Mouse (Mus musculus) olfactory bulb, adult 2 months (tissue): ENCODE data around the gene Sp9. TPM values are rescaled to one million over a fixed set of nuclear protein-coding genes. Genes with fewer than 3 reads are reported as not detected.

Experiments
- H3K27ac ChIP-seq: fragments of 200-500 bp; 2 replicates; pipeline ENCODE4 v1.5.1; 2012; ENCODE audit warnings: low read depth, low read length; ENCODE audit not compliant: insufficient read depth
- H3K4me1 ChIP-seq: fragments of 200-500 bp; 2 replicates; pipeline ENCODE4 v1.6.1; 2012; ENCODE audit warnings: low read length; ENCODE audit not compliant: control insufficient read depth, insufficient read depth
- H3K4me3 ChIP-seq: fragments of 200-500 bp; 2 replicates; pipeline ENCODE4 v1.5.1; 2012; ENCODE audit warnings: mild to moderate bottlenecking, low read depth, low read length, moderate library complexity; ENCODE audit not compliant: insufficient read depth
- CTCF ChIP-seq: fragments of 200-500 bp; IDR thresholded peaks from 2 replicates; pipeline ENCODE4 v1.5.1; 2012; ENCODE audit warnings: low read depth, mild to moderate bottlenecking, low read length, moderate library complexity; ENCODE audit not compliant: insufficient read depth
- POLR2A ChIP-seq: fragments of 200-500 bp; IDR thresholded peaks from 2 replicates; pipeline ENCODE4 v1.6.1; 2012; ENCODE audit warnings: mild to moderate bottlenecking, low read depth, low read length, moderate library complexity; ENCODE audit not compliant: insufficient read depth
- WGBS: fragments of 180-500 bp; shearing (Covaris S2); methylation state at CpG from one replicate; pipeline ENCODE4 v1.1.7; 2018; 5-methylcytosine and 5-hydroxymethylcytosine counted together
- polyA plus RNA-seq: library from polyadenylated mRNA; stranded (reverse); fragments of >200 nt; gene quantifications from 2 replicates; pipeline ENCODE4 v1.2.4, GENCODE M21; 2012; ENCODE audit warnings: low replicate concordance; ENCODE audit not compliant: missing spikeins, insufficient read depth, insufficient read length

Sp9 gene
- polyA plus RNA-seq, 1 experiment = not detected

DNA sequence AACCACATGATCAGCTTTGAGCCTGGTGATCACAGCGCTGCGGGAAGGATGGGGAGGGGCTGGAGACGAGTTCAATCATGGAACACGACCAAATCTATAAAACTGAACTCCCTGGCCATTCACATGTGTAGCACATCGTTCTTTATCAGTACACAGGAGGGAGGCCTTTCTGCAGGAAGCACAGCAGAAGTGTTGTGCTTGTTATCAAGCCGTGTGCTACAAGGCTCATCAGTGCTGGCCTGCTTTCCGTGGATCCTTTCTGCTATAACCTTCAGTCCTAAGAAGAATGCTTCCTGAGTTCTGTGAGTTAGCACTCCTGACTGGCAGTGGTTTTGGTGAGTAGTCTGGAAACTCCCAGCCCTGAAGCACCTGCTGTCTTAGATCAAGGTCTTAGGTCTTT is 23.3 kb downstream of the Sp9 start:
- H3K4me3 ChIP-seq = no peak overlapping the region
- TF ChIP-seq POLR2A = no peak
- no peak for TF ChIP-seq CTCF
- 85% methylated on average over 7 of the region's 7 CpGs for WGBS
- H3K4me1 ChIP-seq = peaks cover 2% of the 10 kb centered on the region
- H3K27ac ChIP-seq = no peak overlapping the region

GRCm38 (mm10) chr2:73298154-73298553 is 26.4 kb downstream of the Sp9 start:
- 77% methylated on average over 7 of the region's 7 CpGs for WGBS
- Histone ChIP-seq H3K4me1 (no peaks in the 10 kb centered on the region), H3K27ac (no peak overlapping the region), H3K4me3 (no peak overlapping the region)
- TF ChIP-seq POLR2A = no peak
- TF ChIP-seq CTCF = no peak

DNA sequence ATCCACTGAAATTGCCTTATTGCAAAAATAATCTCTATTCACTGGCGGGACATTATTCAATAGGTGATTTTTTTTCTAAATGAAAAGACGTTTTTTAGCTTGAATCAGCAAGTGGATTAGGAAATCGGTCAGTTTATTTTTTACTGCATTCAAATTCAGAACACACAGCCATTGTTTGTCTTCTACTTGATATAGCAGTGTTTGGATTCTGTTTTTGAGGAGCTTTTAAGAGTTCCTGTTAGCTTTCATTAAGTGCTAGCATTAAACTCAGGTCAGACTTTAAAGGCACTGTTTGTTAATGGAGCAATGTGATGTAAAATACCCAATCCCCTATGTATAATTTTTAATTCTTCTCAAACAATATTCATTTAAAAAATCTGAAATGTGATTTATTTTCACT is 27.1 kb downstream of the Sp9 start:
- Histone ChIP-seq H3K4me1 (no peaks in the 10 kb centered on the region), H3K4me3 (no peak overlapping the region), H3K27ac (no peak overlapping the region)
- TF ChIP-seq CTCF (no peak), POLR2A (no peak)
- 40% methylated on average over 3 of the region's 3 CpGs for WGBS

GRCm38 (mm10) chr2:73301979-73302378 is 30.3 kb downstream of the Sp9 start:
- H3K27ac ChIP-seq = no peak overlapping the region
- 86% methylated on average over 1 of the region's 1 CpGs for WGBS
- TF ChIP-seq CTCF (no peak), POLR2A (no peak)
- no peaks in the 10 kb centered on the region for H3K4me1 ChIP-seq
- no peak overlapping the region for H3K4me3 ChIP-seq

GRCm38 (mm10) chr2:73302722-73303121 is 31.0 kb downstream of the Sp9 start:
- no peak for TF ChIP-seq CTCF
- no peak for TF ChIP-seq POLR2A
- Histone ChIP-seq H3K4me1 (no peaks in the 10 kb centered on the region), H3K27ac (no peak overlapping the region), H3K4me3 (no peak overlapping the region)
- 95% methylated on average over 9 of the region's 9 CpGs for WGBS

GRCm38 (mm10) chr2:73304506-73304905 is 32.8 kb downstream of the Sp9 start:
- 86% methylated on average over 5 of the region's 5 CpGs for WGBS
- no peak overlapping the region for H3K4me3 ChIP-seq

GRCm38 (mm10) chr2:73306006-73306405 is 34.3 kb downstream of the Sp9 start:
- no peaks in the 10 kb centered on the region for H3K4me1 ChIP-seq
- no peak overlapping the region for H3K4me3 ChIP-seq
- 90% methylated on average over 7 of the region's 7 CpGs for WGBS
- no peak overlapping the region for H3K27ac ChIP-seq
- TF ChIP-seq CTCF (no peak), POLR2A (no peak)

More at GRCm38 (mm10) chr2:73304506-73304905, 32.8 kb downstream of the Sp9 start:
- Histone ChIP-seq H3K27ac (no peak overlapping the region), H3K4me1 (no peaks in the 10 kb centered on the region)
- no peak for TF ChIP-seq POLR2A
- no peak for TF ChIP-seq CTCF

DNA sequence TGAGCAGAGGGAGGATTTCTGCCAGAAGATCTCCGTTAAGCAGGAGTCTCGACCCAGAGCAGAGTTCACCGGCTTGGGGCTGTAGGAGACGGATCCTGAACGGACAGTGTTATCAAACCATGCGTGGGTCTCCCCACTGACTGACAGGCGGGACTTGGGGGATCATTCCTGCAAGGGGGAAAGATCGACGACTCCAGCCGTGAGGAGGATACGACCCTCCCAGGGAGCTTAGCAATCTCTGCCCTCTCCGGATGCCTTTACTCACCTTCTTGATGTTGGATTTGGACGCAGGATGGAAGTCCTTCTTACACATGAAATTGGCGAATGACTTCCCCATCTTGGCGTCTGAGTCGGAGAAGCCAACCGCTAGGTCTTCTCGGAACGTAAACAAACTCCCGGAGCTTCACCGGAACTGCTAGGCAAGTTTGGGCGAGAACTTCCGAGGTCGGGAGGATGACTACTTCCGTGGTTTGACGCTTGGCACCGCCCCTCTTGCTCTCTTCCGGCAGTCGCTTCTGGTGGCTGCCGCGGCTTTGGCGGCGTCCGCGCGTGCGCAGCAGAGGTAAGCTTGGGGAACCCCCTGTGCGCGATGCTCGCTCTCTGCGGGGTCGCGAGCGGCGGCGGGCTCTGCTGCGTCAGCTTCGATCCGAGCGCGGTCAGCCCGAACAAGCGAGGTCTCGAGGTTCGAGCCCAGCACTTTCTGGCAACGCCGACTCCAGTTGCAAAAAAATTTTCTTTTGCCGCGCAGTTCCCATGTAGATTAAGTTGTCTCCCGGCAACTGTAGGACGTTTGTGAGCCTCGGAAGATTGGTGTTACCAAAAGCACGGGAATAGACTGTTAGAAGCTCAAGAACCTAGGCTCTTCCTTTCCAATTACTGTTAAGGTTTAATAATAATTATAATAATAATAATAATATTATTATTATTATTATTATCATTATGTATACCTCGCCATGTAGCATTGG is 40.7 kb downstream of the Sp9 start, which contains the start of the genes Scrn3 and Cir1:
Gene Scrn3, plus strand, starts transcription at position 450 of the 965 bp plus-strand sequence.
Gene Cir1, minus strand, starts transcription at position 550 of the 965 bp plus-strand sequence.
- Histone ChIP-seq H3K4me3 (peak within 1 kb of the TSS; percentile 79), H3K4me1 (peaks cover 3% of the 10 kb centered on the region), H3K27ac (peak within 1 kb of the TSS; percentile 90)
- WGBS = under 1% methylated on average over 64 of the region's 64 CpGs
- TF ChIP-seq CTCF (no peak), POLR2A (peak; percentile 78)

GRCm38 (mm10) chr2:73313117-73313501 is 41.4 kb downstream of the Sp9 start:
- peak overlapping the region; percentile 73; the same call in 1 of the 2 replicates for H3K27ac ChIP-seq
- TF ChIP-seq POLR2A (no peak), CTCF (no peak)
- 25% methylated on average over 14 of the region's 14 CpGs for WGBS
- H3K4me3 ChIP-seq = peak overlapping the region; percentile 53
- H3K4me1 ChIP-seq = peaks cover 3% of the 10 kb centered on the region
